Mouse (Mus musculus) olfactory bulb, adult 2 months (tissue): ENCODE data around the gene Slc15a1. TPM values are rescaled to one million over a fixed set of nuclear protein-coding genes. Genes with fewer than 3 reads are reported as not detected.

Experiments used
- H3K27ac ChIP-seq: fragments of 200-500 bp; 2 replicates; pipeline ENCODE4 v1.5.1; 2012; ENCODE audit warnings: low read depth, low read length; ENCODE audit not compliant: insufficient read depth
- H3K4me1 ChIP-seq: fragments of 200-500 bp; 2 replicates; pipeline ENCODE4 v1.6.1; 2012; ENCODE audit warnings: low read length; ENCODE audit not compliant: control insufficient read depth, insufficient read depth
- H3K4me3 ChIP-seq: fragments of 200-500 bp; 2 replicates; pipeline ENCODE4 v1.5.1; 2012; ENCODE audit warnings: mild to moderate bottlenecking, low read depth, low read length, moderate library complexity; ENCODE audit not compliant: insufficient read depth
- CTCF ChIP-seq: fragments of 200-500 bp; IDR thresholded peaks from 2 replicates; pipeline ENCODE4 v1.5.1; 2012; ENCODE audit warnings: low read depth, mild to moderate bottlenecking, low read length, moderate library complexity; ENCODE audit not compliant: insufficient read depth
- POLR2A ChIP-seq: fragments of 200-500 bp; IDR thresholded peaks from 2 replicates; pipeline ENCODE4 v1.6.1; 2012; ENCODE audit warnings: mild to moderate bottlenecking, low read depth, low read length, moderate library complexity; ENCODE audit not compliant: insufficient read depth
- WGBS: fragments of 180-500 bp; shearing (Covaris S2); methylation state at CpG from one replicate; pipeline ENCODE4 v1.1.7; 2018; 5-methylcytosine and 5-hydroxymethylcytosine counted together
- polyA plus RNA-seq: library from polyadenylated mRNA; stranded (reverse); fragments of >200 nt; gene quantifications from 2 replicates; pipeline ENCODE4 v1.2.4, GENCODE M21; 2012; ENCODE audit warnings: low replicate concordance; ENCODE audit not compliant: missing spikeins, insufficient read depth, insufficient read length

The Slc15a1 gene
- polyA plus RNA-seq, 1 experiment, result not detected

- WGBS, result 91% methylated on average over 1 of the region's 1 CpGs
- TF ChIP-seq CTCF (no peak), POLR2A (no peak)
- no peaks in the 10 kb centered on the region for H3K4me1 ChIP-seq
- no peak overlapping the region for H3K27ac ChIP-seq
- H3K4me3 ChIP-seq, result no peak overlapping the region
Observed at GRCm38 (mm10) chr14:121497800-121498199, 7.3 kb downstream of the Slc15a1 start.

DNA sequence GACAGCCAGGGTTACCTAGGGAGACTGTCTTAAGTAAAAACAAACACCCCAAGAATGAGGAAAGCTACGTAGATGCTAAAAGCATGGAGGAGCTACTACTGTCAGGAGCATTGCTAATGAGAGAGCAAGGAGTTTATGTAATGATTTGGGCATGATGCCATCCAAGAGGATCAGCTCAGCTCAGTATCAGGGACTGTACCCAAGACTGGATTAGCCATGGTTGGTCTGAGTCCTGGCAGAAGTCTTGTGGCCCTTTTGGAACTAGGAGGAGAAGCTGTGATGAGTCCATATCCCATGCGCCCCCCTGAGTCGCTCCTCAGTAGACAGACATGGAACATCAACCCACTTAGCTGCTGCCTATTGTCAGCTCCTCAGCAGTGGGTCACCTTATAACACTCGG, 9.3 kb downstream of the Slc15a1 start:
- Histone ChIP-seq H3K4me1 (no peaks in the 10 kb centered on the region), H3K27ac (no peak overlapping the region), H3K4me3 (no peak overlapping the region)
- TF ChIP-seq POLR2A (no peak), CTCF (no peak)
- 81% methylated on average over 4 of the region's 4 CpGs for WGBS

DNA sequence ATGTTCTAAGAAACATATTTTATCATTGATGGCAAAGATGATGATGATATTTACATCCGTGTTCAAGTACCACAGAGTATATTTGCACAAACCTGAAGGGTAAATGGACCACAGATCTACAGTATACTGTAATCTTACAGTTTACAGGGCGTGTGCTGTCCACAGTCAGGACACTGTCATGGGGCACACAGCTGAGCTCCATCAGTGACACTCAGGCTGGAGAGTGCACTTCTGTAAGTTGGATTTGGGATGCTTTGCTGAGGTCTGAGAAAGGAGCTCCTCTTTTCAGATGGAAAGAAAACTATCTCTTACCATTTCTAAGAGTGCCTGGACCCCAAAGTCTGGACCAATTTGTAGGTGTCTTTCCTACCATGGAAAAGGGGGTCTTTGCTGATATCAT, 9.9 kb downstream of the Slc15a1 start:
- H3K4me1 ChIP-seq, result no peaks in the 10 kb centered on the region
- no peak overlapping the region for H3K4me3 ChIP-seq
- no peak for TF ChIP-seq POLR2A
- no peak for TF ChIP-seq CTCF
- H3K27ac ChIP-seq, result no peak overlapping the region
- WGBS, result 94% methylated on average over 2 of the region's 2 CpGs

DNA sequence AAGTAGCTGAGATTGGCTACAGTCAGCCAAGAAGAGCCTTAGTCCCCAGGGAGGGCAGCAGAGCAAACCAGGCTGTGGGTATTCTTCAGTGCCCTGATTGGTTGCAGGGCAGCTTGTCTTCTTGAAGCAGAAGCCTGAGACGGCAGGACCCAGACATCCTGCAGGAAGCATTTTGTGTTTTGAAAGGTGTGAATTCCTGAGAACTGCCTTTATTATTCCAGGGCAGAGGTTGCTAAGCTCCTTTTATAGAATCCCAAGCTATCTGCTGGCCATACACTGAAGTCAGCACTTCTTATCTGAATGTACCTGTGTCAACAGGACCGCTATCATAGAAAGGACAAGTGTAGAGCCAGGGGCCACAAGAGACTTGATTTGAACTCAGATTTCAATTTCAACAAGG, 10.8 kb downstream of the Slc15a1 start:
- TF ChIP-seq POLR2A (no peak), CTCF (no peak)
- WGBS, result 75% methylated on average over 2 of the region's 2 CpGs
- H3K4me3 ChIP-seq, result no peak overlapping the region
- H3K4me1 ChIP-seq, result no peaks in the 10 kb centered on the region
- H3K27ac ChIP-seq, result no peak overlapping the region

- 88% methylated on average over 3 of the region's 3 CpGs for WGBS
- Histone ChIP-seq H3K4me3 (no peak overlapping the region), H3K27ac (no peak overlapping the region), H3K4me1 (no peaks in the 10 kb centered on the region)
- TF ChIP-seq CTCF (no peak), POLR2A (no peak)
Observed at GRCm38 (mm10) chr14:121493712-121494111, 11.3 kb downstream of the Slc15a1 start.

GRCm38 (mm10) chr14:121492328-121492727, 12.7 kb downstream of the Slc15a1 start:
- 56% methylated on average over 8 of the region's 8 CpGs for WGBS
- no peak overlapping the region for H3K4me3 ChIP-seq
- no peak overlapping the region for H3K27ac ChIP-seq
- no peak for TF ChIP-seq CTCF
- TF ChIP-seq POLR2A, result no peak
- no peaks in the 10 kb centered on the region for H3K4me1 ChIP-seq

DNA sequence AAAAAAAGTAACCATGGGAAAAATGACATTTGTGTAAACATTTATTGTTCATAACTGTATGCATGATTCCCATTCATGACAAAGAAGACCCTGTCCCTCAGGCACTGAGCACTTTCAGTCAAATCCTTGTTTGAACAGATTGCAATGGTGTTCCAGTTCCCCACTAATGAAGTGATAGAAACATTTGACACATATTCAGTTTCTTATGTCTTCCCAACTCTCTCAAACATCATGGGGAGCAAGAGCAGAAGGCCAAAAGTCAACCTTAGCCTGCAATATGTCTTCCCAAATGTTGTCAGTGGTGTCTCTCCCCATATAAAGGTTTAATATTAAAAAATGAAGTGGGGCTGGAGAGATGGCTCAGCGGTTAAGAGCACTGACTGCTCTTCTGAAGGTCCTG, 19.3 kb downstream of the Slc15a1 start:
- WGBS, result 89% methylated on average over 1 of the region's 1 CpGs

DNA sequence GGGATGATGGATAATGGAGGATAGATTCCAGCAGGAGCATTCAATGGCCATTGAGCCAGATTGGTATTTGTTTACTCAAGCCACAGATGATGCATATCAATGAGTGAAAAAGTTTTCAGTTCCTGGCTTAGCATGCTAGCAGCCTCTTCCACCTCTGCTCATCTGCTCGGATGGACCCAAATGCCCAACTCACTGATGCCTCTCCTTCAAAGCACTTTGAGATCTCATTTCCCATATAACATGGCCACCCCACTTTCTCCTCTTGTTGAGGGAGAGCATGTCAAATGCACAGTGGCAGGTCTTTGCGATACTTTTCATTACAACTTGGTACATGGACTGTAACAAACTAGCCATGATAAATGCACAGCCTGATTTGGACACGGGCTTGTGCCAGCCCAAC, 20.6 kb downstream of the Slc15a1 start:
- no peaks in the 10 kb centered on the region for H3K4me1 ChIP-seq
- no peak for TF ChIP-seq POLR2A
- no peak for TF ChIP-seq CTCF
- H3K27ac ChIP-seq, result no peak overlapping the region
- WGBS, result 92% methylated on average over 3 of the region's 3 CpGs
- H3K4me3 ChIP-seq, result no peak overlapping the region

More for the DNA sequence above, 19.3 kb downstream of the Slc15a1 start:
- Histone ChIP-seq H3K4me1 (no peaks in the 10 kb centered on the region), H3K4me3 (no peak overlapping the region), H3K27ac (no peak overlapping the region)
- TF ChIP-seq POLR2A (no peak), CTCF (no peak)

DNA sequence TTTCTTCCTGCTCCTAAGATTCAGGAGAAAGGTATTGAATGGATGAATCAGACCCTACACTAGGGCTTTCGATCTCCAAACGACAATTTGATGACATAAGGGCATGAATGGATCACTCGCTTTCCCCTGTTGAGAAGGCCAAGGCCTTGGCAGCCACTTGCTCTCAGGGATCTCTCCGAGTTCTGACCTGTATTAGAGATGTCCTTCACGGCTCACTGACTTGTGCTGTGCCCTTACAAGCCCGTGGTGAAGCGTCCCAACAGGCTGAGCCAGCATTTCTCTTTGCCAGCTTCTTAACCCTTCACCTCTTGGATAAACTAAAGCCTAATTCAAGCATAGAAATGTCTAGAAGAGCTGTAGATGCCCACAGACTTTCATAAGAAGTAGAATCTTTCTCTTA, 22.9 kb downstream of the Slc15a1 start:
- no peak overlapping the region for H3K4me3 ChIP-seq
- 73% methylated on average over 7 of the region's 7 CpGs for WGBS
- no peaks in the 10 kb centered on the region for H3K4me1 ChIP-seq
- no peak overlapping the region for H3K27ac ChIP-seq
- TF ChIP-seq POLR2A (no peak), CTCF (no peak)

DNA sequence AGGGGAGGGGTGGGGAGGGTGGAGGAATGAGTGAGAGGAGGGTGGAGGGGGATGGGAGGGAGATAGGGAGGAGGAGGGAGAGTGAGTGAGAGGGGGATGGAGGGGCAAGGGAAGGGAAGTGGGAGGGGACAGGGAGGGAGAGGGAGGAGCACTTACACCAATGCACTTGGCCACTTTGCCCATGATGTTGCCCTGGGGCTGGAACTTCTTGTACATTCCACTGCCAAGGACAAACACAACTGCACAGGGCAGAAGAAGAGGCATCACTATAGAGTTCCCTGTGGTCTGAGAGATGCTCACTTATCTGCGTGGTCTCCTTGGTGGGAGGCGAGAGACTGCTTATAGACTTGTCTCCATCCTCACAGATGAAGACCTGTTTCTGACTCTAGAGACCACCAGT, 23.5 kb downstream of the Slc15a1 start:
- no peak overlapping the region for H3K4me3 ChIP-seq
- no peaks in the 10 kb centered on the region for H3K4me1 ChIP-seq
- TF ChIP-seq CTCF, result no peak
- no peak for TF ChIP-seq POLR2A
- WGBS, result 90% methylated on average over 2 of the region's 2 CpGs
- H3K27ac ChIP-seq, result no peak overlapping the region
